Mouse (Mus musculus): ENCODE data around the gene Car11. TPM values are rescaled to one million over a fixed set of nuclear protein-coding genes. Genes with fewer than 3 reads are reported as not detected.

The Car11 gene
- polyA plus RNA-seq, 1 experiment from 2014 or later: 0.36 TPM

- DNase-seq (ENCODE audit: low spot score): no peak
Measured at GRCm38 (mm10) chr7:45709677-45710355, 10.2 kb downstream of the Car11 start.

GRCm38 (mm10) chr7:45710477-45711191 lies 11.0 kb downstream of the Car11 start:
- no peak for DNase-seq (ENCODE audit: low spot score)

GRCm38 (mm10) chr7:45711316-45712021 lies 11.8 kb downstream of the Car11 start:
- DNase-seq (ENCODE audit: low spot score): no peak

GRCm38 (mm10) chr7:45712022-45712757 lies 12.5 kb downstream of the Car11 start:
- no peak for DNase-seq (ENCODE audit: low spot score)

GRCm38 (mm10) chr7:45713396-45713795 lies 13.8 kb downstream of the Car11 start:
- no peak for DNase-seq (ENCODE audit: low spot score)

GRCm38 (mm10) chr7:45713881-45714520 lies 14.4 kb downstream of the Car11 start:
- no peak for DNase-seq (ENCODE audit: low spot score)

GRCm38 (mm10) chr7:45714630-45715089 lies 15.0 kb downstream of the Car11 start:
- DNase-seq (ENCODE audit: low spot score): no peak

GRCm38 (mm10) chr7:45715090-45715708 lies 15.6 kb downstream of the Car11 start, which contains the start of gene Rpl18:
Gene Rpl18, plus strand, starts transcription at chr7:45715457.
- DNase-seq (ENCODE audit: low spot score): peak; percentile 98

- DNase-seq (ENCODE audit: low spot score): no peak
Measured at GRCm38 (mm10) chr7:45715741-45716459, 16.3 kb downstream of the Car11 start.

- DNase-seq (ENCODE audit: low spot score): no peak
Measured at GRCm38 (mm10) chr7:45716460-45716857, 16.8 kb downstream of the Car11 start.

- no peak for DNase-seq (ENCODE audit: low spot score)
Measured at GRCm38 (mm10) chr7:45716952-45717917, 17.6 kb downstream of the Car11 start.

GRCm38 (mm10) chr7:45717918-45718297 lies 18.3 kb downstream of the Car11 start, which contains the start of gene Sphk2:
Gene Sphk2, minus strand, starts transcription at chr7:45718002.
- peak; percentile 99 for DNase-seq (ENCODE audit: low spot score)

GRCm38 (mm10) chr7:45718331-45718730 lies 18.7 kb downstream of the Car11 start:
- DNase-seq (ENCODE audit: low spot score): no peak

GRCm38 (mm10) chr7:45719180-45719579 lies 19.5 kb downstream of the Car11 start:
- no peak for DNase-seq (ENCODE audit: low spot score)

- no peak for DNase-seq (ENCODE audit: low spot score)
Measured at GRCm38 (mm10) chr7:45719738-45720412, 20.2 kb downstream of the Car11 start.

GRCm38 (mm10) chr7:45720413-45721233 lies 21.0 kb downstream of the Car11 start, which contains the start of gene Fam83e:
Gene Fam83e, plus strand, starts transcription at chr7:45721212.
- DNase-seq (ENCODE audit: low spot score): no peak

- DNase-seq (ENCODE audit: low spot score): no peak
Measured at GRCm38 (mm10) chr7:45721234-45721571, 21.6 kb downstream of the Car11 start.

Data from thymus, postnatal 0 days (tissue).